Mouse (Mus musculus): Measurements from ENCODE around the gene Wasl.

Gene Wasl

DNA sequence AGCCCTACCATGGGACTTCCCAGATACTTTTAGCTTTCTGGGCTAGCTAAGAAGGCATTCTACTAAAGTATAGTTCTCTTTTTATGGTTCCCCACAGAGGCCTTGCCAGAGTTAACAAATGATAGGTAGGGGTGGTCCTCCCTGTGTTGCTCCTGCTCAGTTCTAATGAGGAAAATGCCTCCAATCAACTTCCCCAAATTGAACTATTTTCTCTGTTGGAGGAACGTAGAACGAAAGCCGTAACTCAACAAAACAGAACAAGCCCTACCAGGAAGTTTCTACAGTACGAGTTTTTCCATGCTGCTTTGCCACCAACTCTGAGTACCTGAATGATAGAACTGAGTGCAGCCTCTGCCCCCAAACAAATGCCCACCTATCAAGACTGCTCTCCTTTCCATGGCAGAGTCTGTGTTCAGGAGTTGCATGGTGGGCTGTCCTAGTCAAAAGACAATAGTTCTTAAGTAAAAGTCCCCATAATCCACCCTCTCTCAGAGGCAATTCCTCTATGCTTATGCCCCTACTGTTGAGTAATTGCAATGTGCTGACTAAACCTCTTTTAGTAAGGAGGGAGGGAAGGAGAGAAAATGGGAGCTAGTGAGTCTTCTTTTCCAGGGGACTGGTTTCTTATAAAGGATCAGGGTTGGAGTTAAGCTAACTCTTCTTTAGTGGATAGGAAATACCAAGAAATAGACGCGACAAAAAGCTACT, 19.3 kb downstream of the Wasl start:
- DNase-seq: no peak

DNA sequence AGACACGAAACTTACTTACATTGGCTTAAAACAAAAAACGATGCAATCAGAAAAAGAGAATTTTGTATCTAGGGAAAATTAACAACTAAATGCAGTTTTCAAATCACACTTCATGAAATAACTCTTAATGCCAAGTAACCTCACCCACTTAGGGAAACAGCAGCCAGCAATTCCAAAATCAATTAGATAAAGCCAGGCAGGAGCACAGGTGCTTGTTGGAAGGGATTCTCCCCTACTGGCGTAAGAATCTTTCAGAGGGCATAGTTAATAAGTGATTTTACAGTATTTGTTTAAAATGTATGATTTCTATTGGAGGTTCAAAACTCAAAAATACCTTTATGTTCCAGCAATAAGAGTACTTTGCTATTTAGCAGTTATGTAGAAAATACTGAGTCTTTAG, 21.8 kb downstream of the Wasl start:
- DNase-seq: no peak

DNA sequence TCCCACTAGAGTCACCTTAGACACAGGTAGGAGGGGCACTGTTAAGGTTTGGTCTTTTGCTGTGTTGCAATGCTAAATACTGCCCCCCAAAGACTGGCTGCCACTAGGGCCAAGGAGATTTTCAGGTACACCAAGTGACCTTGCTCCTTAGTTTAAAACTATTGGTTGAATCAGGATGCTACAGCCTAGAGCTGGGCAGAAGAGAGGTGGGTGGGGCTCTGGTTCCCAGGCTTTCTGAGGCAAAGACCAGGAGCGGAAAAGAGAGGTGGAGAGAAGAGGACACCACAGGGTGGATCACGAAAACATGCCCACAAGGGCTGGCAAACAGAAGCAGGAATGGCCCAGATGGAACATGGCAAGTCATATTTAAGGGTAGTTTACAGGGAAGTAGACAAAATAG, 22.6 kb downstream of the Wasl start:
- no peak for DNase-seq

DNA sequence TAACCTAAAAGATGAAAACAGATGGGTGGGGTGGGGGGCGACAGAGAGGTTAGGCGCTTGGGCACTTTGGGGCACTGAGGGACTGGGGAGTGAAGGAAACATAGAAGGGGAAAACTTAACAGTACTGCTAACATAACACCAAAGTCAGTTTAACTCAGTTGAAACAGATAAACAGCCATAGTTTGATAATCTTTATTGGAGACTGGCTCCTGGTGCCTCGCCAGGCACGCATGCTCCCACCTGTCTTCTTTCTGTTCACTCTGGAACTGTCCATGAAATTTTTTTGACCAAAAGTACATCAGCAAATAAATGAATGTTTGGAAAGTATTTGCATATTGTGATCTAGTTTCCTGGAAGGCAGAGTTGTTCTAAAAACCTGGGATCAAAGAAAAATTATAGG, 23.5 kb downstream of the Wasl start:
- DNase-seq: no peak

DNA sequence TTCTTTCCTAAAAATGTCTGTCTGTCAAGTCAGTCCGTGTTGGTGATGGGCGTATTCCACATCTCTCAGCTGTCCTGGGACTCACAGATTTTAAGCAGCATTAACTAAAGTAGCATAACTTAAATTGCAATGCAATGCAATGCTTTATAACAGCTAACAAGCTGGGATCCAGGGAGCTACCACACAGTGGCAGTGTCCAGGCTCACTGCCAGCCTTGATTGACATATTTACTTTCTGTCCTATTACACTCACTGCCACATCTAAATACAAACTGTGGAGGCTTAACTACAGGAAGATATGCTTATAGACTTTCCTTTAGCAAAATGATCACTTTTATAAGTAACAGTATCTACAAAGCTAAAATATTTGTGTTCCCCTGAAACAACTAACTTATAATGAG, 29.0 kb downstream of the Wasl start:
- DNase-seq: no peak

DNA sequence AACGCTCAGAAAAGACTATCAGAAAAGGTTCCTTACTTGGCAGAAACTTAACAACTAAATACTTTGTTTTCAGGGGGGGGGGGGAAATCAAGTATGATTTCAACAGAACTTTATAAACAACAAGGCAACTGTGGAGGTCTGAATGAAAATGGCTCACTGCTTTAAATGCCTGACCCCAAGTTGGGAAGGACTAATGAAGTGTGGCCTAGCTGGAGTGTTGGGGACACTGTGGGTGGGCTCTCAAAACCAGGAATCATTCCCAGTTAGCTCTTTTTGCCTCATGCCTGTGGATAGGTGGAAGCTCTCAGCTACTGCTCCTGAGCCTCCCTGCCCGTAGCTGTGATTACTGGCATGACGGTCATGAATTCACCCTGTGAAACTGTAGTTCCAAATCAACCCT, 30.7 kb downstream of the Wasl start:
- no peak for DNase-seq

DNA sequence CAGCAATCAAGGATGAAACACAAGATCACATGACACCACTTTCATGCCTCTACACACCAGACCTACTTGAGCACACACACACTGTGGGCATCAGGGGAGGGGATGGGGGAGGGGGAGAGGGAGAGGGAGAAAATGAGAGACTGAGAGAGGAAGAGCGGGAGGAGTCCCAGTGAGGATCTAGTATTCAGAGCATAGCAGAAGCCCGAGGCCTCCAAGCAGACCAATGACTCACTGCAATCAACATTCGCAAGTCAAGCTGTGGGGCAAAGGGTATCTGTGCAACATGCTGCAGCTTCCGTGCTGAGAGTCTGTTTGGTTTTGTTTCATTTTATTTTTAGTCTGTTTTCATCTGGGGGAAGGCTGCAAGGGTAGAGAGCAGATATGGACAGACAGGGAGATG, 32.7 kb downstream of the Wasl start:
- DNase-seq: no peak

DNA sequence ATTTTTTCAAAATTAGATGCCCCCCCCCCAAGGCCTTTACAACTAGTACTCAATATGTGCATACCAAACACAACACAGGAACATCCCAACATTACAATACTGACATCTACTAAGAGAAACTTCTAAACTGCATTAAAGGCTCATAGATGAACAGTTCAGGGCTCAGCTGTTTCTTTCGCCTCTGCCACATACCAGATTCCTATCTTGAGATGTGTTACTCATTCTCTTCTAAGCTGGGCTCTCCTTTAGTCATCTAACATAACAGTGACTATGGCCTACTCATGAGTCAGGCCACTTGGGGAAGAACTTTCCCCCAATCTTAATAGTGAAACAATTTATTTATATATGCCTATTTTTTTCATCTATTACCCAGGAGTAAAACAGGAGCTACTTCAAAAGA, 36.3 kb downstream of the Wasl start:
- DNase-seq: no peak

DNA sequence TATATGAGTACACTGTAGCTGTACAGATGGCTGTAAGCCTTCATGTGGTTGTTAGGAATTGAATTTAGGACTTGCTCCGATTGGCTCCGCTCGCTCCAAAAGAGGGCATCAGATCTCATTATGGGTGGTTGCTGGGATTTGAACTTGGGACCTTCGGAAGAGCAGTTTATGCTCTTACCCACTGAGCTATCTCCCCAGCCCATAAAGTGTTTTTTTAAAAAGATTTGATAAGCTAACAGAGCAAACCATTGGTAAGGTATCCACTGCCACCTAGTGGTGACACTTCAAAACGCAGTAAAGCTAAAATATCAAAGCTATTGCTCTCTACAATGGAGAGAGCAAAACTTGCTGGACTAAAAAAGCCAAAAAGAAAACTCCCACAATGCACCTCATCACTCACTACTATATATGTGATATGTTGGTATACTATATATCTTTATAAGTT, 37.2 kb downstream of the Wasl start:
- peak; percentile 25 for DNase-seq

DNA sequence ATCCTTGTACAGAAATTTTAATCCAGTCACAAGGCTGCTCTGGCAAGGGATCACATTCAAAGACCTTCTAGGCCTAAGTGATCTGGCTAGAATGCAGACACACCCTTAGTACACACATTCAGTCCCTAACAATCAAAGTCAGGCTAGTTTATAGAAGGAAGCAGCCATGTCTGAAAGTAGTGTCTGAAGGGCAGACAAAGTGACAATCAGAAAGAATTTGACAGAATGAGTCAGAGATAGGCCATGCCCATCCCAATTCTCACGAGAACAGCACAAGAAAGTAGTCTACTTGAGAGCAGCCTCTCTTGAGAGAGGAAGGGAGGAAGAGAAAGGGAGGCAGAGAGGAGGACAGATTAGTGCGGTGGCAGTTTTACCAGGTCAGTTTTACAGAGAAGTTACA, 42.7 kb downstream of the Wasl start:
- no peak for DNase-seq

DNA sequence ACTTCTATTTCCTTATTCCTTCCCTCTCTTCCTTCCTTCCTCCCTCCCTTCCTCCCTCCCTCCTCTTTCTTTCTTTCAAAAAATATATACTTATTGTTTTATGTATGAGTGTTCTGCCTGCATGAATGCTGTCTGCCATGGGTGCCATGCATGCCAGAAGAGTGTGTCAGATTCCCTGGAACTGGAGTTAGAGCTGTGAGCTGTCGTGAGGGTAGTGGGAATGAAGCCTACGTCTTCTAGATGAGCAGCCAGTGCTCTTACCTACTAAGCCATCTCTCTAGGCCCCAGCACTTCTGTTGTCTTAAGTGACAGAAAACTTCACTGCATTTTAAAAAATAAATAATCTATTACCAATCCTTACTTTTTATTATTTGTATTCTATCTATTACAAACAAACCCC, 43.9 kb downstream of the Wasl start:
- no peak for DNase-seq

DNA sequence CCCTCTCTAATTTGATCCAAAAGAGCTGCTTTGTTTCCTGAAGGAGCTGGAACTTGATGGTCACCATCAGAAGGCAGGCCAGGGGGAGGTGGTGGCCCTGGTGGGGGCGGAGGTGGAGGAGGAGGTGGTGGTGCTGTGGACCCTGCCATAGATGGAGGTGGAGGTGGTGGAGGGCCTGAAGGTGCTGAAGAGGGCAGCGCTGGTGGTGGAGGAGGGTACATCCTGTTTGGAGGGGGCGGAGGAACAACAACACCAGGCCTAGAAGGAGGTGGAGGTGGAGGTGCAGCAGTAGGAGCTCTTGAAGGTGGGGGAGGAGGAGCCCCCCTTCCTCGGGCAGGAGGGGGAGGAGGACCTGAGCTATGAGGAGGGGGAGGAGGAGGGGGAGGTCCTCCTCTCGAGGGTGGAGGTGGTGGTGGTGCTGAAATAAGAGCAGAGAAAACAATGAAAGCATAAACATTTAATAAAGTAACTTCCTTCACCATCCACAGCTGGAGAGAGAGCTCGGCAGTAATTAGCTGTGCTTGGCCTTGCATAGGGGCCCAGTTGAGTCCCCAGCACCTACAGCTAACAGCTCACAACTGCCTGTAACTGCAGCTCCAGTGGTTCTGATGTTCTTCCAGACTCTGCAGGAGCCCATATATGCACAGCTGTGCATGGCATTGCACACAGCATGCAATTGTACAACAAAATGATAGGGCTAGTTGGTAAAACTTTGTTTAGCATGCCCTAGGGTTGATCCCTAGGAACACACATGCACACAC, 45.3 kb downstream of the Wasl start:
- DNase-seq: no peak

DNA sequence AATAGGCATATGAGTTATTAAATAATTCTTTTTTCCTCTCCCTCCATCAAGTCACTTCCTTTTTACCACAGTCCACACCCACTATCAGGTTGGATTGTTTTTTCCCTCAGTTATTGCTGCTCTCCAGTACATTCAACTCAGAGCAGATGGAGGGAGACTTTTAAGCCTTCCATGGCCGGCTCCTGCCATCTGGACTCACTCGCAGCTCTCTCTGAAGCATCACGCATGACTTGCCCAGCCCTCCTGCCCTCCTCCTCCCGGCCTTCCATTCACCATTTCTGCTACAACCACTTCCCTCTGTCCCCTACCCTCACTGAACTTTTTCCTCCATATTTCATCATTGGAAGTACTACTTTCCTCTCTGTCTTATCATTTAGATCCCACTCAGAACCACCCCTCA, 48.1 kb downstream of the Wasl start:
- no peak for DNase-seq

DNA sequence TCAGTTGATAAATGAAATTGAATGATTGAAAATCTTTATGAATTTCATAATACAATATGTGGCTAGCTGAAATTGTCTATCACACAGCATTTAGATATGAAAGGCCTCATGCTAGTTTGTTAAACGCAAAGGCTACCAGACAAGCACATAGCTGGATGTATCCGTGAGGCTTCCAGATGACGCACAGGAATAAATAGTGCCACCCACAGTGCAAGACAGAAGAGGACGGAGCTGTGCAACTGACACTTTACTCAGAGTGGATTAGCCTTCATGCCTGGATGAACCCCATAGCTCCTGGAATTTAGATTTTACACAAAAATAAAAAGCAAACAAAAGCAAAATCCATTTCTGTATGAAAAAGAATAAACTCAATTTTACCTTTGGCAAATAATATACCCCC, 50.9 kb downstream of the Wasl start:
- no peak for DNase-seq

DNA sequence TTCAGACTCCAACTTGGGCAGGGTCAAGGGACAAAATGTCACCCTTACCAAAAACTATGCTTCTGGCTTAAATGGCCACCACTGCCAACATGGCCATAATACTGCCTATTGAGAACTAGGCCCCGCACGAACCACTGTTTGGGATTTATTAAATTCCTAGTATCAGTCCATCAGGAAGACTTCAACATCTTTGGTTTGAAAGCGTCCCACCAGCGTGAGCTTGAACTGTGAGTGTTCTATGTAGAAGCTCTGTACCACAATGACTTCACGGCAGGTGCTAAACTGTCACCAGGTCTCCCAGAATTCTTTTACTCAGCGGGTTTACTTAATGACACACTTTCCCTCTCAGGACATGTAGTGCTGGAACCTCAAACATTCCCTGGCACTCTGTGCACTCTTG, 51.5 kb downstream of the Wasl start:
- DNase-seq: no peak

DNA sequence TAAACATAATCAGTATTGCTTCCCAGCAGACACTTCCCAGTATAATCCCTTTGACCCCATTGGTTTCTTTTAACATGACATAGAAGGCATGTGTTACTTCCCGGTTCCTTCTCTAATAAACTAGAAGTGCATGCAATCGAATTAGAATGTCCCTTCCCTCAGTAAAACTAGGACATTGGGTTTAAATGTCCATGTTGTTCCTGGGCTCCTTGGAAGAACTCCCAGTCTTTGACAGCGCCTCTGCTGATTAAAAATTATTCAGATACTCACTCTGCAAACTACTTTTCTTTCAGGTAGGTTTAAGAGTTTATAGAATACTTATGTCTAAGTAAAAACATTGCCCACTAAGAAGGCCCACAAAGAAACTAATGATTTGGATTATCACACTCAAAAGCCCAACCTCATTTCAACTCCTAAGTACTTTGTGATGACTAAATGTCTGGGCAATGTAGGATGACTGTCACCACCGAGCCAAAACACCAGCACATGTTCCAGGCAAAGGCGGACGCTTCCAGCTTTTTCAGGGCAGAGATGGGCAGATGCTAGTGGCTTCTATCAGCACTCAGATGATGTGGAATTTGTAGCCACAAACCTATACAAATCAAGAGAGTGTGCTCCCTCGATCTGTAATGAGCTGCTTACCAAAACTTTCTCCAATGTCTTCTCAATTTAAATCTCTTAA, 52.6 kb downstream of the Wasl start:
- DNase-seq: no peak

DNA sequence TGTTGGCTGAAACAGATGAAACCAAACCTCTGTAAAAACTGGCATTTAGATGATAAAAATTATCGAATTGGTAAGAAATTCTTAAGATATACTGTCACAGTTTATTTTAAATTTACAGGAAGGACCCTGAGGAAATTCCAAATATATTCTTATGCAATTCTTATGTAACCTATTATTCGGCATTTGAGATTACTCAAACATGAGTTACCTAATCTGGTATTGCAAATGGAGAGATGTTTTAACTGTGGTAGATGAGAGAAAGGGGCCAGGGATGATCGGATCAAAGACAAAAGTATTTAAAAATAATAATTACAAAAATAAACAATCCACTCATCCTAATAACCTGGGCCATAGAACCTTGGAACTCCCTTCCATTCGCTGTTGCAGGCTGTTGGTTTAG, 54.5 kb downstream of the Wasl start:
- no peak for DNase-seq

DNA sequence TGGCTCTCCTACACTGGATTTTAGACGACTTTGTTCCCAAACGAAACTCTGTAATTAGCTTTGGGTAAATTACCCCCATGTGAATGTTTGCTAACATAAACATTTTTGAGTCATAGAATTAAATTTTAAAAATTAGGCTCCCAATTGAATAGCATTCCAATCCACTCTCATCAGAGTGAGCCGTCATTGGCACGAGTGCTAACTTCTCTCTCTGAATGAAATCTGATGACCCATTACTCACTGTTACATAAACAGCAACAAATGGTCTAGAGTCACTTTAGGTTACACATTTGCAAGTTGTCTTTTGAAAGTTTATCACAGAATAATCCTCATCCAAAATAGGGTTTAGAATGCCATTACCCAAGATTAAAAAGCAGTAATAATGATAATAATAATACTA, 55.3 kb downstream of the Wasl start:
- DNase-seq: no peak

DNA sequence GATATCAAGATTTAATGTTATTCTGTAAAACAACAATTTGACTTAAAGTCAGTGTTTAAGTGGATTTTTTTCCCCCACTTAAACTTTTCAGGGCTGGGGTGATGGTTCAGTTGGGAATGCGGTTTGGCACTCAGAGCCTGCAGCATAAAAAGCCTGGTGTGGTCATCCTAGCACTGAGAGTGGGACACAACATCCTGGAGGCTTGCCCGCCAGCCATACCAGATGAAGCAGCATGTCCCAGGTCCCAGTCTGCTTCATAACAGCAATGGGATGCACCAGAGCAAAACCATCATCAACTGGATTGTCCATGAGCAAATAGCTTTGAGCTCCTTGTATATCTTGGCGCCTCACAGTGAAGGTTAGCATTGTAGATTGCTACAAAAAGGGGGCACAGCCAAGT, 56.1 kb downstream of the Wasl start:
- no peak for DNase-seq

DNA sequence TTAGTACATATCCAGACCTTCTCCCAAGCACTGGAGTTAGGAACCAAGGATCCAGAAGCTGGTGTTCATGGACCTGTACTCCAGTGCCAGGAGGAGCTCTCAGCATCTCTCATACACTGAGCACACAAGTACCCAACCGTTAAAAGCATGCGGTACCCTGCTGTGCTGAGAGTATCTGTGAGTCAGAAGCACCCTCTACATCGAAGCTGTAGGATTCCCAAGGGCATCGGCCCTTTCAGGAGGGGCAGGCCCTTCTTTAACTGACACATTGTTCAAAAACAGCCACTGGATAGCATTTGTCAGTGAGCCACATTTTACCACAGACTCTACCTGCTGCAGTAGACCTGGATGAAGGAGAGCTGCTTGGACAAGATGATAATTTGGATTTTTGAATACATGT, 56.7 kb downstream of the Wasl start:
- DNase-seq: no peak

DNA sequence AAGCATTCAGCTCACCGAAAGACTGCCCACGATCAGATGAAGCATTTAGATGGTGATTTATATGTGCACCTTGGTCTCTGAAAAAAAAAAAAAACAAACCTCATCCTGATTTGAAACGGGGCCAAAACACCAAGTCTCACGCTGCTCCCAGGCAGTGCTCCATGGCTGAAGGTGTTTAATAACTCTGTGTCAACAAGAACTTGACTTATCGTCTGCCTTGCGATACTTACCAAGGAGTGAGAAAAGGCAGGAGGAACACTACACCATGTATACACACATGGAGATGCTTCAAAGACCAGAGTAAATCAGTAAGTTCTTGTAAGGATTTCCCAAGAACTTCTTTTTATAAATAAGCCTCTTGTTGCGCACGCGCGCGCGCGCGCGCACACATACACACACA, 57.3 kb downstream of the Wasl start:
- no peak for DNase-seq

DNA sequence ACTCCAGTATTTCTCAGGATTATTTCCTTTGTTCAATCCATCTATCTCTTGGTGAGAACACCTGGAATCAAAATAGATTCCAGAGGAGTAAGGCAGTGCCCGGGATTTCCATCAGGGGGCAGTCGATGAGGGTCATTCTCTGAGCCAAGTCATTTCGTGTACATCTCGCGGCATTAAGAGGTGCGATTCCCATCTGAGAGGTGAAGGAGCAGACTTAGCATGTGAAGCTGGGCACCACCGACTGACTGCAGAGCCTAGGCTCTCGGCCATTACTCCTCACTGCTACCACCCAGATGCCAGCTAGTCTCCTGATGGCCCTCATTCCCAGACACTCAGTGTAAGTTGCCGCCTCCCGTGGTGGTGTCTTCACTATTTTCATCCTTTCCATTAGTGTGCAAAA, 58.3 kb downstream of the Wasl start:
- no peak for DNase-seq

DNA sequence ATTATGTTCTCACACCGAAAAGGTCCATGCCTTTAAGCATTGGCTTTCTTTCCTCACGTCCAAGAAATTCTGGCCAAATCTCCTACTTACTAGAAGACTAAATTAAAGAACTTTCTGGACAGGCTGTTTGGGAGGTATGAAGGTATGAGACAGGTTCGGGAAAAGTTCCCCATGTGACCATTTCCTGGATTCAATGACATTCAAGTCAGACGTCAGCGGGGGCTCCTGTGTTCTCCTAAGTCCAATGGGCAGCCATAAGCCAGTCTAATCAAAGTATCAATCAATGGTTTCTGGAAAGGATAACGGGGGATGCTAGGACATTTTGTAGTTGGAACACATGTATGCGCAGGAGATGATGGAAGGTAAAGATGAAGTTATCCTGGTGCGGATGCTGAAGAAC, 59.2 kb downstream of the Wasl start:
- no peak for DNase-seq

DNA sequence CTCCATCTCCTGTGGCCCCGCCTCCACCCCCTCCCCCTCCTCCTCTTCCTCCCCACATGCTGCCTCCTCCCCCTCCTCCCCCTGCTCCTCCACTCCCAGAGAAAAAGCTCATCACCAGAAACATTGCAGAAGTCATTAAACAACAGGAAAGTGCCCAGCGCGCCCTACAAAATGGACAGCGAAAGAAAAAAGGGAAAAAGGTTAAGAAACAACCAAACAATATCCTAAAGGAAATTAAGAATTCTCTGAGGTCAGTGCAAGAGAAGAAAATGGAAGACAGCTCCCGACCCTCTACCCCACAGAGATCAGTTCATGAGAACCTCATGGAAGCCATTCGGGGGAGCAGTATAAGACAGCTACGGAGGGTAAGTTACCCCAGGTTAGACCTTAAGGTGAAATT, 60.5 kb downstream of the Wasl start:
- no peak for DNase-seq
